Mouse (Mus musculus) liver, embryonic 14.5 days (tissue): ENCODE data around the gene Bptf.

Experiments used
- CTCF ChIP-seq: IDR thresholded peaks from 2 replicates; pipeline ENCODE4 v1.5.1; 2016; ENCODE audit warnings: antibody characterized with exemption, low read depth, control low read depth
- EP300 ChIP-seq: IDR thresholded peaks from 2 replicates; pipeline ENCODE4 v1.6.1; 2016; ENCODE audit warnings: antibody characterized with exemption, low read depth

- TF ChIP-seq CTCF (no peak), EP300 (no peak)
These were observed 24.2 kb downstream of the Bptf start for GRCm38 (mm10) chr11:107107725-107108078.
